Mouse (Mus musculus): ENCODE measurements around the gene Lemd2.

GRCm38 (mm10) chr17:27141971-27142450, 62.3 kb downstream of the Lemd2 start:
- TF ChIP-seq USF1 (IDR thresholded peaks at IDR 0.05; ENCODE audit: low read depth, low read length) (no peak), ZNF384 (IDR thresholded peaks at IDR 0.05; ENCODE audit: low read depth, low read length) (no peak), TAL1 (IDR thresholded peaks at IDR 0.05; ENCODE audit: low read length) (no peak), POLR2A (IDR thresholded peaks at IDR 0.05; ENCODE audit: control insufficient read depth in 1 of 2, insufficient read depth in 1 of 2, low read depth in 1 of 2, low read length in 2 of 2, poor library complexity in 1 of 2) (no peak), TBP (IDR thresholded peaks at IDR 0.05; ENCODE audit: low read depth, low read length) (no peak)
